Mouse (Mus musculus): ENCODE data around the gene Dnajb2. TPM values are rescaled to one million over a fixed set of nuclear protein-coding genes. Genes with fewer than 3 reads are reported as not detected.
A peak's percentile ranks its signal among the peaks of the same experiment; 100 is the strongest.

Gene Dnajb2
- polyA plus RNA-seq (2014; fragmentation: Nextera tagmentation; extraction: Ambion mirVana): 17.8 and 21.4 TPM in 2 replicates

GRCm38 (mm10) chr1:75236117-75237050 lies at the start of gene Dnajb2:
TSS of gene Dnajb2 (plus strand) at chr1:75236406.
- peak within 1 kb of the TSS; percentile 95 for H3K4me2 ChIP-seq (replicated peaks; ENCODE audit: low read depth, low read length)
- DNase-seq (ENCODE audit: low spot score) (peak; percentile 74), ATAC-seq (ENCODE audit: low FRiP score) (peak; percentile 89)
- H3K4me1 ChIP-seq (replicated peaks; ENCODE audit: control insufficient read depth, insufficient read depth, low read length): peaks cover 3% of the 10 kb centered on the region; the same call in 1 of the 2 replicates
- H3K27ac ChIP-seq (ENCODE audit: low read depth, low read length): peak within 1 kb of the TSS; percentile 74
- H3K9me3 ChIP-seq (ENCODE audit: control insufficient read depth, low read length): no peaks in the 10 kb centered on the region
- peak within 1 kb of the TSS; percentile 60 for H3K4me3 ChIP-seq (ENCODE audit: low read depth, low read length)
- no peaks in the 10 kb centered on the region for H3K27me3 ChIP-seq (ENCODE audit: control insufficient read depth, insufficient read depth, low read length)
- H3K36me3 ChIP-seq (ENCODE audit: control insufficient read depth, insufficient read depth, low read length): no peaks in the 10 kb centered on the region
- WGBS: 1% methylated on average over 59 of the region's 64 CpGs
- H3K9ac ChIP-seq (ENCODE audit: low read depth, low read length): peak within 1 kb of the TSS; percentile 80

GRCm38 (mm10) chr1:75187126-75187525 lies 49.1 kb upstream of the Dnajb2 start:
- peaks cover 4% of the 10 kb centered on the region; the same call in 1 of the 2 replicates for H3K36me3 ChIP-seq (ENCODE audit: control insufficient read depth, insufficient read depth, low read length)
- no peak for DNase-seq (ENCODE audit: low spot score)

GRCm38 (mm10) chr1:75187914-75188483 lies 48.2 kb upstream of the Dnajb2 start:
- Histone ChIP-seq H3K36me3 (ENCODE audit: control insufficient read depth, insufficient read depth, low read length) (no peaks in the 10 kb centered on the region; the same call in 1 of the 2 replicates), H3K4me1 (replicated peaks; ENCODE audit: control insufficient read depth, insufficient read depth, low read length) (no peaks in the 10 kb centered on the region), H3K4me3 (ENCODE audit: low read depth, low read length) (no peak overlapping the region), H3K9me3 (ENCODE audit: control insufficient read depth, low read length) (no peaks in the 10 kb centered on the region), H3K27ac (ENCODE audit: low read depth, low read length) (no peak overlapping the region), H3K27me3 (ENCODE audit: control insufficient read depth, insufficient read depth, low read length) (no peaks in the 10 kb centered on the region), H3K9ac (ENCODE audit: low read depth, low read length) (no peak overlapping the region), H3K4me2 (replicated peaks; ENCODE audit: low read depth, low read length) (no peak overlapping the region)
- ATAC-seq (ENCODE audit: low FRiP score): no peak
- DNase-seq (ENCODE audit: low spot score): no peak
- 90% methylated on average over 2 of the region's 2 CpGs for WGBS

More at GRCm38 (mm10) chr1:75187126-75187525, 49.1 kb upstream of the Dnajb2 start:
- Histone ChIP-seq H3K4me2 (replicated peaks; ENCODE audit: low read depth, low read length) (no peak overlapping the region), H3K4me3 (ENCODE audit: low read depth, low read length) (no peak overlapping the region), H3K27ac (ENCODE audit: low read depth, low read length) (no peak overlapping the region), H3K9me3 (ENCODE audit: control insufficient read depth, low read length) (no peaks in the 10 kb centered on the region), H3K4me1 (replicated peaks; ENCODE audit: control insufficient read depth, insufficient read depth, low read length) (no peaks in the 10 kb centered on the region), H3K27me3 (ENCODE audit: control insufficient read depth, insufficient read depth, low read length) (no peaks in the 10 kb centered on the region), H3K9ac (ENCODE audit: low read depth, low read length) (no peak overlapping the region)
- ATAC-seq (ENCODE audit: low FRiP score): no peak

- Histone ChIP-seq H3K9me3 (ENCODE audit: control insufficient read depth, low read length) (no peaks in the 10 kb centered on the region), H3K9ac (ENCODE audit: low read depth, low read length) (no peak overlapping the region), H3K27ac (ENCODE audit: low read depth, low read length) (no peak overlapping the region), H3K4me1 (replicated peaks; ENCODE audit: control insufficient read depth, insufficient read depth, low read length) (no peaks in the 10 kb centered on the region), H3K4me3 (ENCODE audit: low read depth, low read length) (no peak overlapping the region), H3K36me3 (ENCODE audit: control insufficient read depth, insufficient read depth, low read length) (no peaks in the 10 kb centered on the region), H3K27me3 (ENCODE audit: control insufficient read depth, insufficient read depth, low read length) (no peaks in the 10 kb centered on the region), H3K4me2 (replicated peaks; ENCODE audit: low read depth, low read length) (no peak overlapping the region)
- 73% methylated on average over 2 of the region's 2 CpGs for WGBS
- ATAC-seq (ENCODE audit: low FRiP score) (no peak), DNase-seq (ENCODE audit: low spot score) (no peak)
These were observed 45.6 kb upstream of the Dnajb2 start for GRCm38 (mm10) chr1:75190577-75190976.

GRCm38 (mm10) chr1:75191258-75191621 lies 45.0 kb upstream of the Dnajb2 start:
- 43% methylated on average over 5 of the region's 5 CpGs for WGBS
- Histone ChIP-seq H3K4me3 (ENCODE audit: low read depth, low read length) (peak overlapping the region; percentile 78), H3K9ac (ENCODE audit: low read depth, low read length) (peak overlapping the region; percentile 87), H3K27ac (ENCODE audit: low read depth, low read length) (peak overlapping the region; percentile 90), H3K36me3 (ENCODE audit: control insufficient read depth, insufficient read depth, low read length) (no peaks in the 10 kb centered on the region), H3K4me2 (replicated peaks; ENCODE audit: low read depth, low read length) (peak overlapping the region; percentile 95), H3K4me1 (replicated peaks; ENCODE audit: control insufficient read depth, insufficient read depth, low read length) (no peaks in the 10 kb centered on the region), H3K9me3 (ENCODE audit: control insufficient read depth, low read length) (no peaks in the 10 kb centered on the region), H3K27me3 (ENCODE audit: control insufficient read depth, insufficient read depth, low read length) (no peaks in the 10 kb centered on the region)
- ATAC-seq (ENCODE audit: low FRiP score) (no peak), DNase-seq (ENCODE audit: low spot score) (no peak)

DNA sequence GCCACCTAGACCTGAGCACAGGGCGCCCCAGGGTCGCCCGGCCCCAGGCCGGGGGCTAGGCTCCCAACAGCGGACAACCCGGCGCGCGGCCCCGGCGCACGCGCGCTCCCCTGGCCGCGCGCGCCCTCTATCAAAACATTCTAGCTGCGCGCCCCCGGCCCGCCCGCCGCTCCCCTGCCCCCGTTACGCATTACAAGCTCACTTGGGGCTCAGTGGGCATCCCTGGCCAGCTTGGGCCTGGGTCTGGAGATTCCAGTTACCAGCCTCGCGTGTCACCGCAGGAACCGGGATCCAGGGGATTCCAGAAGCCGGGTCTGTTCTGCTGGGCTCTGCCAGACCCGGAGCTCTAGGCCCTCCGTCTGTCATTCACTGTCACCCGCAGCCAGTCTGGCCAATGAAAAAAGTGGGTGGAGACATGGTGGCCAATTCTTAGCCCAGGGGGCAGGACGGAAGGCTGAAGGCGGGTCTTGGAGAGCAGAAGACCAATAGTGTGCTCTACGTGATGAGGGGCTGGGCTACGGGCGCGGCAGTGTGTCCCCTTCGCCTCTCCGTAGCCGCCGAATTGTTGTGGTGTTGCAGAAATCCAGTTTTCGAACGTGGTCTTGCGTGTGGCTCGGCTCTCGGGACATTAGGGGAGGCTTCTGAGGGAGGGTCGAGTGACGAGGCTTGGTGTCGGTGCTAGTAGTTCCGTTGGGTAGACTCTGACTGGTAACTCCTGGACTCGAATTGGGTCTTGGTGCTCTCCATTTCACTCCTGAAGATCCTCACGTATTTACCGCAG lies 44.4 kb upstream of the Dnajb2 start, which contains the start of the genes Ankzf1 and Atg9a:
Gene Ankzf1 (plus strand): TSS at position 530 of the 781 bp plus-strand sequence.
Gene Atg9a (minus strand): TSS at position 575 of the 781 bp plus-strand sequence.
- peak within 1 kb of the TSS; percentile 87 for H3K9ac ChIP-seq (ENCODE audit: low read depth, low read length)
- H3K4me3 ChIP-seq (ENCODE audit: low read depth, low read length): peak within 1 kb of the TSS; percentile 78
- ATAC-seq (ENCODE audit: low FRiP score): peak; percentile 100
- no peaks in the 10 kb centered on the region for H3K9me3 ChIP-seq (ENCODE audit: control insufficient read depth, low read length)
- H3K4me1 ChIP-seq (replicated peaks; ENCODE audit: control insufficient read depth, insufficient read depth, low read length): no peaks in the 10 kb centered on the region
- H3K27me3 ChIP-seq (ENCODE audit: control insufficient read depth, insufficient read depth, low read length): no peaks in the 10 kb centered on the region
- H3K27ac ChIP-seq (ENCODE audit: low read depth, low read length): peak within 1 kb of the TSS; percentile 90
- under 1% methylated on average over 50 of the region's 56 CpGs for WGBS
- DNase-seq (ENCODE audit: low spot score): peak; percentile 92
- H3K4me2 ChIP-seq (replicated peaks; ENCODE audit: low read depth, low read length): peak within 1 kb of the TSS; percentile 95
- H3K36me3 ChIP-seq (ENCODE audit: control insufficient read depth, insufficient read depth, low read length): no peaks in the 10 kb centered on the region

DNA sequence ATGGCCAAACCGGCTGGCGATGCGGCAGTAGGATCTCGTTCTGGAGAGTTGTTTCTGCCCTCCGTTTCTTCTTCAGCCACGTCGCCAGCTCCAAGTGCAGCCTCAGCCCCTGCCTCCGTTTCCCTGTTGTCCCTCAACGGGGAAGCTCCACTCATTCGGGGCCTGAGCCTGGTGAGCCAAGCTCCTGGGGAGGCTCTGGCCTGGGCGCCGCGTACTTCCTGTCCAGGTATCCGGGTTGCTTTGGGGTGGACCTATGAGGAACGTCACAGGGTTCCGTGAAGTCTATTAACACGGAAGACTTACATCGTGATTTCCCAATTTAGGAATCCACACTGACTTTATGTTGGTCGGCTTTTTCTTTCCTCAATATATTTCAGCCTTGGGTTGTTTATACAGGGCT lies 43.8 kb upstream of the Dnajb2 start:
- DNase-seq (ENCODE audit: low spot score) (no peak), ATAC-seq (ENCODE audit: low FRiP score) (peak; percentile 23; the same call in 1 of the 2 replicates)
- Histone ChIP-seq H3K4me2 (replicated peaks; ENCODE audit: low read depth, low read length) (peak overlapping the region; percentile 95), H3K27me3 (ENCODE audit: control insufficient read depth, insufficient read depth, low read length) (no peaks in the 10 kb centered on the region), H3K9ac (ENCODE audit: low read depth, low read length) (peak overlapping the region; percentile 85), H3K9me3 (ENCODE audit: control insufficient read depth, low read length) (no peaks in the 10 kb centered on the region), H3K4me3 (ENCODE audit: low read depth, low read length) (peak overlapping the region; percentile 78), H3K36me3 (ENCODE audit: control insufficient read depth, insufficient read depth, low read length) (no peaks in the 10 kb centered on the region), H3K4me1 (replicated peaks; ENCODE audit: control insufficient read depth, insufficient read depth, low read length) (no peaks in the 10 kb centered on the region), H3K27ac (ENCODE audit: low read depth, low read length) (peak overlapping the region; percentile 76)
- 1% methylated on average over 19 of the region's 19 CpGs for WGBS

GRCm38 (mm10) chr1:75201236-75201635 lies 35.0 kb upstream of the Dnajb2 start:
- H3K27me3 ChIP-seq (ENCODE audit: control insufficient read depth, insufficient read depth, low read length): no peaks in the 10 kb centered on the region
- DNase-seq (ENCODE audit: low spot score) (no peak), ATAC-seq (ENCODE audit: low FRiP score) (no peak)
- no peak overlapping the region for H3K9ac ChIP-seq (ENCODE audit: low read depth, low read length)
- no peak overlapping the region for H3K4me2 ChIP-seq (replicated peaks; ENCODE audit: low read depth, low read length)
- H3K9me3 ChIP-seq (ENCODE audit: control insufficient read depth, low read length): no peaks in the 10 kb centered on the region
- no peak overlapping the region for H3K27ac ChIP-seq (ENCODE audit: low read depth, low read length)
- 91% methylated on average over 1 of the region's 1 CpGs for WGBS
- no peaks in the 10 kb centered on the region for H3K4me1 ChIP-seq (replicated peaks; ENCODE audit: control insufficient read depth, insufficient read depth, low read length)
- H3K4me3 ChIP-seq (ENCODE audit: low read depth, low read length): no peak overlapping the region
- H3K36me3 ChIP-seq (ENCODE audit: control insufficient read depth, insufficient read depth, low read length): no peaks in the 10 kb centered on the region

Measured in hindbrain, embryonic 11.5 days (tissue).